ENCODE assay signal across 8 mouse cellular contexts in genomic region chr4:58943420-58944205, GRCm38 (mm10). TPM values are rescaled to one million over a fixed set of nuclear protein-coding genes. Genes with fewer than 3 reads are reported as not detected.
A peak's percentile ranks its signal among the peaks of the same experiment; 100 is the strongest.
DNase-seq lines count a peak whose midpoint lies in the region; ATAC-seq and TF ChIP-seq lines count a peak whose summit lies in the region.

Gene Zkscan16 (plus strand): TSS chr4:58943628.

- DNase-seq in ES-E14 (ENCODE audit: low read depth, low spot score): peak; percentile 59
- DNase-seq in cerebellum, adult 8-10 months: peak; percentile 89
- peak; percentile 87 to 96 for DNase-seq in frontal cortex, adult 2 months (ENCODE audit: extremely low spot score in 1 of 2, low spot score in 1 of 2)
- peak; percentile 93 for DNase-seq in hindbrain, embryonic 10.5 days (ENCODE audit: low spot score)
- peak; percentile 91 to 93 for DNase-seq in layer of hippocampus, adult 8-10 months (ENCODE audit: low spot score in 2 of 2)
- DNase-seq in lung, adult 2 months: peak; percentile 50
- peak; percentile 92 for DNase-seq in testis, postnatal 10 days (ENCODE audit: low spot score)

- peak within 1 kb of the TSS; percentile 71 for H3K9ac ChIP-seq in ES-E14 (ENCODE audit: insufficient read depth, low read depth, low read length, poor library complexity, severe bottlenecking)

- H3K27ac ChIP-seq in ES-E14 (ENCODE audit: insufficient read depth, low read depth, low read length, poor library complexity, severe bottlenecking): no peak within 1 kb of the TSS
- peak within 1 kb of the TSS; percentile 86 for H3K27ac ChIP-seq in hindbrain, embryonic 10.5 days

- TF ChIP-seq CTCF in lung, adult 2 months (IDR thresholded peaks at IDR 0.05; ENCODE audit: insufficient read depth, low read length): no peak

- H3K36me3 ChIP-seq in ES-E14 (ENCODE audit: control insufficient read depth, insufficient read depth, low read length, poor library complexity, severe bottlenecking): no peaks in the 10 kb centered on the region
- no peaks in the 10 kb centered on the region for H3K36me3 ChIP-seq in hindbrain, embryonic 10.5 days

- ATAC-seq in neutrophil, adult 5-6 weeks (ENCODE audit: extremely low read depth, insufficient number of reproducible peaks, low FRiP score, poor library complexity, severe bottlenecking): peak; percentile 27; the same call in 1 of the 2 replicates

- 1% methylated on average over 50 of the region's 50 CpGs for WGBS in hindbrain, embryonic 10.5 days
- 3% methylated on average over 50 of the region's 50 CpGs for WGBS in lung, adult 2 months

- H3K4me3 ChIP-seq in ES-E14 (ENCODE audit: insufficient read depth in 1 of 2, low read depth in 1 of 2, low read length in 2 of 2, poor library complexity in 1 of 2, severe bottlenecking in 1 of 2): peak within 1 kb of the TSS; percentile 66 to 76
- peak within 1 kb of the TSS; percentile 80 for H3K4me3 ChIP-seq in hindbrain, embryonic 10.5 days
- H3K4me3 ChIP-seq in lung, adult 2 months (replicated peaks; ENCODE audit: extremely low read depth, low read depth, low read length): peak within 1 kb of the TSS; percentile 63

- peaks cover 15% of the 10 kb centered on the region for H3K27me3 ChIP-seq in hindbrain, embryonic 10.5 days (ENCODE audit: insufficient read depth, poor library complexity, severe bottlenecking)

- H3K4me1 ChIP-seq in ES-E14 (ENCODE audit: control insufficient read depth in 2 of 2, insufficient read depth in 2 of 2, low read length in 2 of 2, poor library complexity in 1 of 2): no peaks in the 10 kb centered on the region; a peak in 1 of 4 replicates
- peaks cover 18% of the 10 kb centered on the region for H3K4me1 ChIP-seq in hindbrain, embryonic 10.5 days (replicated peaks)
- peaks cover 9% of the 10 kb centered on the region; the same call in 1 of the 2 replicates for H3K4me1 ChIP-seq in lung, adult 2 months (ENCODE audit: control insufficient read depth, insufficient read depth, low read length)

- no peak for TF ChIP-seq POLR2A in lung, adult 2 months (IDR thresholded peaks at IDR 0.05; ENCODE audit: borderline replicate concordance, extremely low read depth, low read depth, low read length)

- H3K9me3 ChIP-seq in ES-E14 (ENCODE audit: control insufficient read depth, insufficient read depth, low read depth, low read length): no peaks in the 10 kb centered on the region
- no peaks in the 10 kb centered on the region for H3K9me3 ChIP-seq in hindbrain, embryonic 10.5 days

- in situ Hi-C loops in ES-E14 (cut with MboI; ENCODE audit: low sequenced_read_pairs in 2 of 2, unreplicated experiment in 2 of 2): no loop called here

TF ChIP-seq in ES-E14, 5 proteins besides CTCF, POLR2A, EP300 and RAD21:
- no peak for TF ChIP-seq ZC3H11A (IDR thresholded peaks at IDR 0.05; ENCODE audit: borderline replicate concordance, low read depth, low read length)
- no peak for TF ChIP-seq CHD2 (IDR thresholded peaks at IDR 0.05; ENCODE audit: low read depth, low read length)

RNA-seq across cellular contexts. Expression of gene Zkscan16, which starts in this region (rescaled TPM):
- 0.63 and 0.80 TPM in 2 replicates for total RNA-seq in ES-E14 (2012; rRNA removed)
- polyA plus RNA-seq in frontal cortex, adult 2 months (2012; rRNA removed): 9.9 and 15.3 TPM in 2 replicates
- 0.55 and 1.0 TPM in 2 replicates for polyA plus RNA-seq in hindbrain, embryonic 10.5 days (2016; fragmentation: Nextera tagmentation; extraction: Ambion mirVana)
- total RNA-seq in layer of hippocampus, adult 8-10 months (2022): 10 to 100 TPM; 56.0 to 63.3 (median 58.3) TPM
- polyA plus RNA-seq in lung, adult 2 months (2012; rRNA removed): not detected in 2 replicates
- total RNA-seq in neutrophil, adult 5-6 weeks (2017): 0.74 and 0.81 TPM in 2 replicates

Comparison
In these comparisons a context has a peak if more than half of its experiments do, and no peak if none do; other contexts are left out.
1. RNA of gene Zkscan16 (total RNA-seq): 56.0 to 63.3 TPM in layer of hippocampus, adult 8-10 months; 0.74 to 0.81 TPM in neutrophil, adult 5-6 weeks and 0.63 to 0.80 TPM in ES-E14; every median in the first group is over 10 times any median in the second.
2. Peak in DNase-seq, H3K4me3 ChIP-seq and H3K9ac ChIP-seq in ES-E14; RNA of the gene not detected or under 1 TPM.
3. Peak in DNase-seq and H3K4me3 ChIP-seq in lung, adult 2 months; RNA of the gene not detected or under 1 TPM.
4. Peak in ATAC-seq in neutrophil, adult 5-6 weeks; RNA of the gene not detected or under 1 TPM.
5. Peak in every context shown above with its lines, with median percentiles within 50 percentile points of each other: DNase-seq and H3K4me3 ChIP-seq.